Mouse (Mus musculus) layer of hippocampus, adult 9-11 months (tissue): ENCODE measurements around the gene Rassf8.

Source experiments
- DNase-seq: peaks from one replicate; pipeline ENCODE4 v3.0.0; 2022

Rassf8 gene

DNA sequence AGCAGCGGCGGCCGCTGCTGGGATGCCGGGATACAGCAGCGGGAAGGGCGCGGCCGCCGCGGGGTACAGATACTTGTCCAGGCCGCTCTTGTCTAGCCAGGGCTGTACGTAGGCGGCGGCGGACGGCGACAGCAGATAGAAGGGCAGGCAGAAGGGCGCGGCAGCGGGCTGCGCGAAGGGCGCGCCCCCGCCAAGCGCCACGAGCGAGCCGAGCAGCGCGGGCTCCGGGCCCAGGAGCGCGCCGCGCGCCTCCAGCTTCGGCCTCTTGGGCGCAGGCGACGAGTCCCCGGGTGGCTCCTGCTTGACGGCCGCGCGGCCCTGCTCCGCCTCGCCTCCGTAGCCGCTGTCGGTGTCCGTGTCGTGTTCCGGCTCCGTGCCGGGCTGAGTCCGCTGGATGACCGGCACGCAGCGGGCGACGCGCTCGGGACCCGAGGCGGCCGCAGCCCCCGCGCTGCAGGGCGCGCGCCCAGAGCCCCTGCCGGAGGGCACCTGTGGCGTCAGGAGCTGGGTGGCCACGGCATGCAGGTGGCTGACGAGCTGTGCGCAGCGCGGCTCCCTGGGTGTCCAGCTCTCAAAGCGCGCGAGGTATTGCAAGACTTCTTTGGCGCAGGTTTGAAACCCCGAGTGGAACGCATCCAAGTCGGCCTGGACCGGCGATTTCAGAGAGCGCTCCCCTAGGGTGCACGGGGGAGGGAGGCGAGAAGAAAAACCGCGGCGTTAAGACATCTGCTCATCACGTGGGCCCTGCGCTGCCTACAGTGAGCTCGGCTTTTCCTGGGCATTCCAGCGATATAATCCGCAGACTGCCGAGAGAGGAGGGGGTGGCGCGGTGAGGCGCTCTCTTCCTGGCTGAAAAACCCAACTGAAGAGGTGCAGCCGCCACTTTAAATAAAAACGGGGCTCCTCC is 116.8 kb downstream of the Rassf8 start:
- DNase-seq: peak; percentile 87

DNA sequence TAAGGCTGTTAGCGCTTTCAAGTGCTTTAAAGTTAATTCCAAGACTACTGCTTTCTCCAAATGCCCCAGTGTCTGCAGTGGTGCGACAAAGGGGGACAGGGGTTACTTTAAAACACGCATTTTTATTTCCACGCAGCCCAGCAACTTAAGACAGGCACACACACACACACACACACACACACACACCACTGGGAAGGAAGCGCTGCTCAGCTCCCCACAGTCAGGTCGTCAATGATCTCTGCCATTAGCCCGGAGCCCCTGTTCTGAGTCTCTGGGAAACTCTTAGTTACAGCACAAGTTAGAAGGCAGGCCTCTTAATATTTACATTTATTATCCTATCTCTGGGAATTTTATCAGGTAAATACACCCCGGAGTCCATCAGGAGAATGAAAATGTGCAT is 117.6 kb downstream of the Rassf8 start:
- no peak for DNase-seq

DNA sequence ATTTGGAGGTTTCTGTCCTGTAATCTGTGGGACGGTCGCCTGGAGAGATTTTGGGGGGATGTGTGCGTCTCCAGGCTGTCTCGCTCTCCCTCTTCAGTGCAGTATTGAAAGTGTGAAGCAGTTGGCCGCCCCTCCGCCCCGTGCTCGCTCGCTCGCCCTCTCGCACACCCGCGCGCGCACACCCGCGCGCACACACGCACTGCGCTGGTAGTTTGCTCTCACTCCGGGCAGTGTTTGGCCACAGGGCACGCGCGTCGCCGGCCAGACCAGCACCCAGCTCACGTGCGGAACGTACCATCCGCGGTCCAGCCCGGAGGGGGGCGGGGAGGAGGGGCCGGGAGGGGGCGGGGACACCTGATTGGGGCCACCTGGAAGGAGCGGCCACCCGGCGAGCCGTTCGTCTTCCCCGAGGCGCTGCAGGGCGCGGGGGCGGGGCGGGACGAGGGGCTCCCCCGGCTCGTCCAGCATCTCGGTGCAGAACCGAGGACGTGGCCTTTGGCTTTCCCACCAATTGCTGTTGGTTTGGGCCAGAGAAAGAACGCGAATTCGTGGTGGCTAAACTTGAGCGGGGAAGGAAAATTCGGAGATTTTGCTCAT is 118.8 kb downstream of the Rassf8 start, which contains the start of gene Bhlhe41:
Gene Bhlhe41 (minus strand): TSS at position 270 of the 597 bp plus-strand sequence.
- DNase-seq: peak; percentile 91

DNA sequence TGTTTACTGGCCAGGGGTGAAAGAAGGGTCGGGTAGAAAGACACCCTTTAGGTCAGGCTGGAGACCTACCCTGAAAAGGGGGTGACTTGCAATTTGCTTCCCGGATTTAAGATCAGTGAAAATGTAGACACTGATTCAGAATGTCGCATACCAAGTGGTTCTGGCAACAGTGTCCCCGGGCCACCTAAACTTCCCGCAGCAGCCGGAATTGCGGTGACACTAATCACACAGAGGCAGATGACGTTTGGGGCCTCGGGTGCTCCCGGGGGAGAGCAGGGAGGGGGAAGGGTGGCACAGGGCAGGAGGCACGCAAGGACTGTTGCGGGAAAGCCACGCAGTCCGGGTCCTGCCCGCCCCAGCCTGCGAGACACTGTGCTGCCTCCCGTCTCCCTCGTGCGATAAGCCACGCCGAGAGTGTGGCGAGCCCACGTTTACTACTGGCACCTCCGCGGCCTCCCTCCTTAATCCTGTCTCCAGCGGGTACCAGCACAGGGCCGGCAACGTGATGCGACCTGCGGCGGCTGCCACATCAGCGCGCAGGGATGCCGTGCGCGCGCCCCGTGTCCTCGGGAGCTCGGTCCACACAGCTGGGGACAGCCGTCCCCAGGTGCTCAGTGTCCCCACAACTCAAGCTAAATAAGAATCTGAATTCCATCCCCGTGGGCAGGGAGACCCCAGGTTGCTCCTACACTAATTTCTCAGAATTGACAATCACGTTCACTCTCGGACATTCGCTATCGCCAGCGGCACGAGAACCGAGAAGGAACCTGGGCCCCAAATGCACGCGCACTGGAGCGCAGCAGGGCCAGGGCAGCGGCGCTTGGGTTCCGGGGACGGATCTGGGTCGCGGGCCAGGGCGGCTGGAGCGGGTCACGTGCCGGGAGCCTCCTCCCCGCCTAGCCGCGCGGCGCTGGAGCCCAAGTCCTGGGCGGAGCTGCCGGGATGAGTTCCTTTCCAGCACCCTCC is 119.6 kb downstream of the Rassf8 start:
- peak; percentile 91 for DNase-seq

DNA sequence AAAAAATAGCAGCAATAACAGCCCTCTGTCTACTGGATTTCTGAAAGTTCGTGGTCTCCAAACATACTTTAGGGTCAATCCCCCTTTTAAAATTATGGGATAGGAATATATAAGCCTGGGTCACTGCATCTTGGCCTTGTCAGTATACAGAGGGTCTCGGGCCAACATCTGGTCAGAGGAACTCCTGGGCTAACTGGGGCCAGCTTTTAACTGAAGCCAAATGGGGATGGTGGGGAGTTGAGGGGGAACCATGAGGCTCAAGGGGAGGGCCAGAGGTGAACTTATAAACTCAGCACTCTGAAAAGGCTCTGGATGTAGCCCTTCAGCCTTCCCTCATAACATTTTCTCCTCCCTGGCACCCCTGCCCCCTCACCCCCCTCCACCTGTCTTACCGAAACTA is 120.6 kb downstream of the Rassf8 start:
- DNase-seq: no peak
